Mouse (Mus musculus) neural tube, embryonic 15.5 days (tissue): ENCODE measurements around the gene Msh3. TPM values are rescaled to one million over a fixed set of nuclear protein-coding genes. Genes with fewer than 3 reads are reported as not detected.
"Not testable (repeated sequence)": the region's sequence is repeated elsewhere in the genome, so short reads cannot be mapped to it uniquely, and the experiment has no call there.

Experiments used
- ATAC-seq: fragments of 200-750 bp; cut with Nextera tagmentation; 2 replicates; pipeline ENCODE4 v1.8.0; 2017; ENCODE audit warnings: mild to moderate bottlenecking, moderate TSS enrichment, moderate library complexity; ENCODE audit not compliant: low FRiP score
- H3K27ac ChIP-seq: fragments of 300-500 bp; sonication (generic); replicated peaks from 2 replicates; pipeline ENCODE4 v1.5.1; 2015; ENCODE audit warnings: mild to moderate bottlenecking, inconsistent platforms
- H3K27me3 ChIP-seq: fragments of 300-500 bp; sonication (generic); replicated peaks from 2 replicates; pipeline ENCODE4 v1.6.1; 2015; ENCODE audit warnings: inconsistent platforms
- H3K36me3 ChIP-seq: fragments of 300-500 bp; sonication (generic); 2 replicates; pipeline ENCODE4 v1.6.1; 2015; ENCODE audit warnings: inconsistent platforms
- H3K4me1 ChIP-seq: fragments of 300-500 bp; sonication (generic); 2 replicates; pipeline ENCODE4 v1.6.1; 2015; ENCODE audit warnings: inconsistent platforms
- H3K4me2 ChIP-seq: fragments of 300-500 bp; sonication (generic); 2 replicates; pipeline ENCODE4 v1.6.1; 2015; ENCODE audit warnings: inconsistent platforms, mild to moderate bottlenecking, moderate library complexity
- H3K4me3 ChIP-seq: fragments of 300-500 bp; sonication (generic); replicated peaks from 2 replicates; pipeline ENCODE4 v1.5.1; 2015; ENCODE audit warnings: mild to moderate bottlenecking, inconsistent platforms
- H3K9ac ChIP-seq: fragments of 300-500 bp; sonication (generic); replicated peaks from 2 replicates; pipeline ENCODE4 v1.6.1; 2015; ENCODE audit warnings: mild to moderate bottlenecking, inconsistent platforms
- H3K9me3 ChIP-seq: fragments of 300-500 bp; sonication (generic); replicated peaks from 2 replicates; pipeline ENCODE4 v1.6.1; 2016; ENCODE audit warnings: inconsistent platforms
- WGBS: fragments of 180-500 bp; shearing (Covaris S2); methylation state at CpG from one replicate; pipeline ENCODE4 v1.1.7; 2015; ENCODE audit warnings: mixed read lengths; 5-methylcytosine and 5-hydroxymethylcytosine counted together
- polyA plus RNA-seq: library from polyadenylated mRNA; unstranded; fragments of >200 nt; fragmentation: Nextera tagmentation; extraction: Ambion mirVana; gene quantifications from 2 replicates; pipeline ENCODE4 v1.2.1, GENCODE M21; 2015

Gene Msh3
- 24.0 and 26.9 TPM in 2 replicates for polyA plus RNA-seq

GRCm38 (mm10) chr13:92354456-92355271 lies at the start of gene Msh3, which contains the start of gene Dhfr:
TSS of gene Msh3 (minus strand) at chr13:92355003.
TSS of gene Dhfr (plus strand) at chr13:92354726.
- Histone ChIP-seq H3K4me2 (peak within 1 kb of the TSS; percentile 100), H3K36me3 (peaks cover 14% of the 10 kb centered on the region; the same call in 1 of the 2 replicates), H3K9ac (peak within 1 kb of the TSS; percentile 65), H3K9me3 (no peaks in the 10 kb centered on the region), H3K27me3 (no peaks in the 10 kb centered on the region), H3K4me1 (peaks cover 21% of the 10 kb centered on the region), H3K4me3 (peak within 1 kb of the TSS; percentile 63), H3K27ac (peak within 1 kb of the TSS; percentile 93)
- peak; percentile 98 for ATAC-seq
- WGBS, result under 1% methylated on average over 75 of the region's 76 CpGs

- no peaks in the 10 kb centered on the region for H3K36me3 ChIP-seq
- H3K27ac ChIP-seq, result no peak overlapping the region
- WGBS, result 84% methylated on average over 3 of the region's 3 CpGs
- no peak overlapping the region for H3K4me2 ChIP-seq
- no peak overlapping the region for H3K4me3 ChIP-seq
- no peak overlapping the region for H3K9ac ChIP-seq
- H3K4me1 ChIP-seq, result no peaks in the 10 kb centered on the region
- no peak for ATAC-seq
- no peaks in the 10 kb centered on the region for H3K9me3 ChIP-seq
- H3K27me3 ChIP-seq, result no peaks in the 10 kb centered on the region
Measured at GRCm38 (mm10) chr13:92403496-92403895, 48.7 kb upstream of the Msh3 start.

DNA sequence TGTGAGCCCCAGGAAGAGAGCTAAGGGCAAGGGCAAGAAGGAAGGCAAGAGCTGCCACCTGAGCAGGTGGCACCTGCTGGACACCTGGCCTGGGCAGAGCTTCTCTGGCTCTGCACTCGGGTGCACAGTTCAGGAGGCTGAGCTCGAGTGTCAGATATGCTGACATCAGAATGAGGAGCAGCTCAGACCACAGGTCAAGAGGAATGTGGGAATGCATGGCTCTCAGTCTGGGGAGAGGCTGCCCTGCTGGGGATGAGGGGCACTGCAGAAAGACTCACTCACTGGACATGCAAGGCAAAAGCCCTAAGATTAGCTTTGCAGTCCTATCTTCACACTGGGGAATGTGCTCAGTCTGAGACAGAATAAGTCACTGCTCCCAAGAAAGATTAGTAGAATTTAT lies 47.3 kb upstream of the Msh3 start:
- Histone ChIP-seq H3K4me3 (no peak overlapping the region), H3K4me1 (no peaks in the 10 kb centered on the region), H3K9me3 (no peaks in the 10 kb centered on the region), H3K9ac (no peak overlapping the region), H3K27me3 (no peaks in the 10 kb centered on the region), H3K36me3 (no peaks in the 10 kb centered on the region), H3K27ac (no peak overlapping the region), H3K4me2 (no peak overlapping the region)
- 64% methylated on average over 2 of the region's 2 CpGs for WGBS
- no peak for ATAC-seq

DNA sequence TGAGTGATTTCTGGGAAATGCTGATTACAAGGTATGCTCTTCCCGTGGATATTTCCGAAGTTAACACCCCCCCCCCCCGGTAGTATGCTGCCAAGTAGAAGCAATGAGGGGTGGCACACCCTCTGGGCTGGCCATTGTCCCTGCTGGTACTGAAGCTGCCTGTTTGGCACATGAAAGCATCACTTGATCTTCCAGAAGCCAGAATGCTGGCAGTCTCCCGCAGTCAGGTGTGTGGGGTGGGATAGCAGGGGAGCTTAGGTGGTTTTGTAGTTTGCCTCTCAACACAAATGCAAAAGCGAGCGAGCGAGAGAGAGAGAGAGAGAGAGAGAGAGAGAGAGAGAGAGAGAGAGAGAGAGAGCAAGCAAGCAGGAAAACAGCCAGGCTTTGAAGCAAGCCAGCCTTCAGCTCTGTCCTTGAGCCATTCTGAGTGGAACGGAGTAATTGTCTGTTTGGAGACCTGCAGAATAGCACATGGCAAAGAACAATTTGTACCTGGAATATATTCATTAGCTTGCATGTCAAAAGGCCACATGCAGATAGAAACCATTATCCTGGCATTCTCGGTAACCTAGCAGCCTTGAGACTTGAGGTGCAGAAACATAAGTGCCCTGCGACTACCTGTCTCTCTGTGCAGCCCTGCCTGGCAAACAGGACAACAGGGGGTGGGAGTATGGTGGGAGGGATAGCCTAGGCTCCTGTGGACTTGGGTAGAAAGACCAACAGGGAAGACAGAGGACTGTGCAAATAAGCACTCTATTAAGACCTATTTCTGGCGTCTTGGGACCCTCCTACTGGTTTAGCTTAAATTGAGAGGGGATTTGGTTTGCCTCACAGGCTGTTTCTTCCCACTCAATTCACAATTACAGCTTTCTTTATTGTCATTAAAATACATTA lies 43.9 kb upstream of the Msh3 start:
- Histone ChIP-seq H3K36me3 (no peaks in the 10 kb centered on the region), H3K4me1 (no peaks in the 10 kb centered on the region), H3K27ac (peak overlapping the region; percentile 46), H3K4me3 (no peak overlapping the region), H3K9ac (no peak overlapping the region), H3K4me2 (no peak overlapping the region), H3K27me3 (no peaks in the 10 kb centered on the region), H3K9me3 (no peaks in the 10 kb centered on the region)
- WGBS, result 63% methylated on average over 11 of the region's 11 CpGs
- ATAC-seq, result peak; percentile 85

- no peak overlapping the region for H3K4me3 ChIP-seq
- H3K4me1 ChIP-seq, result no peaks in the 10 kb centered on the region
- H3K9ac ChIP-seq, result no peak overlapping the region
- no peaks in the 10 kb centered on the region for H3K9me3 ChIP-seq
- no peak overlapping the region for H3K4me2 ChIP-seq
- H3K36me3 ChIP-seq, result no peaks in the 10 kb centered on the region
- no peak for ATAC-seq
- no peak overlapping the region for H3K27ac ChIP-seq
- H3K27me3 ChIP-seq, result no peaks in the 10 kb centered on the region
- 89% methylated on average over 12 of the region's 12 CpGs for WGBS
Measured at GRCm38 (mm10) chr13:92393047-92393661, 38.4 kb upstream of the Msh3 start.

DNA sequence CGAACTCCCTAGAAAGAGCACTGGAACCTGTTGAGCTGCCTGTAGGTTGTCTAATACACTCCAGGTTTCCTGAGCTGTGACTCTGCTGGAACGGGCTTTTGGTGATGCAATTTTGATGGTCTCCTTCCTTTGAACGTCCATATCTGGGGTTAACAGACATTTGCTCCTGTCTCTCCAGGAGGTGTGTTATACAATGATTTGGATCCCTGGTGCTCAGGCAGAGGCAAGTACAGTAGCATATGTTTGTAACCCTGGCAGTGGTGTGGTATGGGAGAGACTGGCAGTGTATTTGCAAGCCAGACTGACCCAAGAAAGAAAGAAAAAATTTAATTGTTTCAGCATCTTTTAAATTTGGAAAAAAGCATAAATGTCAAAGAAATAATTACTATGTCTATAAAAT lies 32.6 kb upstream of the Msh3 start:
- Histone ChIP-seq H3K9ac (no peak overlapping the region), H3K36me3 (no peaks in the 10 kb centered on the region), H3K27me3 (no peaks in the 10 kb centered on the region), H3K27ac (no peak overlapping the region), H3K4me1 (no peaks in the 10 kb centered on the region), H3K4me3 (no peak overlapping the region), H3K4me2 (no peak overlapping the region), H3K9me3 (no peaks in the 10 kb centered on the region)
- 92% methylated on average over 3 of the region's 3 CpGs for WGBS
- ATAC-seq, result no peak

DNA sequence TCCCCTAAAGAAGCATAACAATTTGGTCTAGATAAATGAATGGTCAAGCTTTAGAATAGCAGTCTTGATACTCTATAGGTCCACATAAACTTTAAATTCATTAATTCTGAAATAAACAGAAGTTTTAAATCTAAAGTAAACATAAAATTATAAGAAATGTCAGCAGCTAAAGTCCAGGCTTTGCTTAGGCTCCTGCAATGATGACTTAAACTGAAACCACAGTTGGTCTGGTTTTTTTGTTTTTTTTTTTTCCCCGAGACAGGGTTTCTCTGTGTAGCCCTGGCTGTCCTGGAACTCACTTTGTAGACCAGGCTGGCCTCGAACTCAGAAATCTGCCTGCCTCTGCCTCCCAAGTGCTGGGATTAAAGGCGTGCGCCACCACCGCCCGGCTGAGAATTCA lies 16.7 kb upstream of the Msh3 start:
- H3K27me3 ChIP-seq, ATAC-seq, H3K27ac ChIP-seq, H3K9ac ChIP-seq, H3K4me3 ChIP-seq, H3K4me1 ChIP-seq, H3K36me3 ChIP-seq, H3K4me2 ChIP-seq, H3K9me3 ChIP-seq: not testable (repeated sequence)
- 97% methylated on average over 6 of the region's 6 CpGs for WGBS

DNA sequence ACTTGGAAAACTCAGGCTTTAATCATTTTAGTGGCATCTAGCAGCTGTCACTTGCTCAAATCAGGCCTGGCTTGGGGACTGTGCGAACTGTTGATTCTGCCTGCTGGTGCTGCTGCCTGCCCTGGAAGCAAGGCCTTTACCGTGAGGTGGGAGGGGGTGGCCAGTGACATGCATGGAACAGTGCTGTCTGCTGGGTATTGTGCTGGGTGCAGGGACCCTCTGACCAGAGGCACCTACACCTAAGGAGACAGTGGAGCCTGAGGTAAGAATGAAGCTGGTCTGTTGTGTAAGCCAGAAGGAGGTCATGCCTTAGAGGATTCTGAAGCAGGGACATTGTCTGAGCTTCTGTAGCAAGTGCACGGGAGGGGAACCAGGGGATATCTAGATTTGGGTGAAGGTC lies 16.0 kb upstream of the Msh3 start:
- Histone ChIP-seq H3K36me3 (peaks cover 6% of the 10 kb centered on the region), H3K9ac (no peak overlapping the region), H3K9me3 (no peaks in the 10 kb centered on the region), H3K4me2 (no peak overlapping the region), H3K27ac (no peak overlapping the region), H3K4me3 (no peak overlapping the region), H3K4me1 (no peaks in the 10 kb centered on the region), H3K27me3 (no peaks in the 10 kb centered on the region)
- ATAC-seq, result no peak
- WGBS, result 91% methylated on average over 3 of the region's 3 CpGs

- H3K4me1 ChIP-seq, result no peaks in the 10 kb centered on the region
- H3K9me3 ChIP-seq, result no peaks in the 10 kb centered on the region
- no peak overlapping the region for H3K9ac ChIP-seq
- H3K4me2 ChIP-seq, result no peak overlapping the region
- H3K36me3 ChIP-seq, result peaks cover 6% of the 10 kb centered on the region
- H3K27ac ChIP-seq, result no peak overlapping the region
- no peak overlapping the region for H3K4me3 ChIP-seq
- ATAC-seq, result no peak
- no peaks in the 10 kb centered on the region for H3K27me3 ChIP-seq
- 83% methylated on average over 4 of the region's 4 CpGs for WGBS
Measured at GRCm38 (mm10) chr13:92365312-92365711, 10.5 kb upstream of the Msh3 start.

GRCm38 (mm10) chr13:92361609-92362008 lies 6.8 kb upstream of the Msh3 start:
- 0 out of 2 replicates have a peak, but pooled peaks cover 5% of the 10 kb centered on the region for H3K36me3 ChIP-seq
- no peak overlapping the region for H3K9ac ChIP-seq
- H3K9me3 ChIP-seq, result no peaks in the 10 kb centered on the region
- no peak overlapping the region for H3K4me2 ChIP-seq
- no peak overlapping the region for H3K4me3 ChIP-seq
- H3K4me1 ChIP-seq, result no peaks in the 10 kb centered on the region
- WGBS, result 91% methylated on average over 2 of the region's 2 CpGs
- no peak for ATAC-seq
- no peaks in the 10 kb centered on the region for H3K27me3 ChIP-seq
- no peak overlapping the region for H3K27ac ChIP-seq

- Histone ChIP-seq H3K4me2 (no peak overlapping the region), H3K4me1 (peaks cover 17% of the 10 kb centered on the region), H3K36me3 (0 out of 2 replicates have a peak, but pooled peaks cover 5% of the 10 kb centered on the region), H3K27me3 (no peaks in the 10 kb centered on the region), H3K4me3 (no peak overlapping the region), H3K9me3 (no peaks in the 10 kb centered on the region), H3K27ac (no peak overlapping the region), H3K9ac (no peak overlapping the region)
- 67% methylated on average over 2 of the region's 2 CpGs for WGBS
- ATAC-seq, result no peak
Measured at GRCm38 (mm10) chr13:92357644-92358043, 2.8 kb upstream of the Msh3 start.
